In genomic region chr11:120572752-120573584, GRCm38 (mm10) we compare ENCODE assay signal across 8 mouse cellular contexts. TPM values are rescaled to one million over a fixed set of nuclear protein-coding genes. Genes with fewer than 3 reads are reported as not detected.
A peak's percentile ranks its signal among the peaks of the same experiment; 100 is the strongest.
DNase-seq lines count a peak whose midpoint lies in the region; ATAC-seq and TF ChIP-seq lines count a peak whose summit lies in the region.

Gene P4hb (minus strand): TSS chr11:120573253.

- H3K9ac ChIP-seq in heart, embryonic 15.5 days: peak within 1 kb of the TSS; percentile 93
- peak within 1 kb of the TSS; percentile 93 for H3K9ac ChIP-seq in liver, embryonic 14.5 days (replicated peaks)
- H3K9ac ChIP-seq in neural tube, embryonic 11.5 days (ENCODE audit: low read length): peak within 1 kb of the TSS; percentile 90
- H3K9ac ChIP-seq in stomach, postnatal 0 days (ENCODE audit: low read length): peak within 1 kb of the TSS; percentile 96

- H3K36me3 ChIP-seq in forebrain, embryonic 10.5 days (replicated peaks): peaks cover 54% of the 10 kb centered on the region
- H3K36me3 ChIP-seq in heart, embryonic 15.5 days: peaks cover 39% of the 10 kb centered on the region
- peaks cover 25% of the 10 kb centered on the region for H3K36me3 ChIP-seq in liver, embryonic 14.5 days (replicated peaks; ENCODE audit: control insufficient read depth, insufficient read depth, low read depth)
- peaks cover 22% of the 10 kb centered on the region for H3K36me3 ChIP-seq in neural tube, embryonic 11.5 days (ENCODE audit: control insufficient read depth, insufficient read depth, low read length)
- H3K36me3 ChIP-seq in stomach, postnatal 0 days (ENCODE audit: control insufficient read depth, insufficient read depth, low read length): peaks cover 13% of the 10 kb centered on the region

- under 1% methylated on average over 94 of the region's 94 CpGs for WGBS in forebrain, embryonic 10.5 days
- WGBS in heart, embryonic 15.5 days: under 1% methylated on average over 87 of the region's 94 CpGs
- WGBS in liver, embryonic 14.5 days (ENCODE audit: insufficient replicate concordance): under 1% methylated on average over 88 of the region's 94 CpGs
- under 1% methylated on average over 91 of the region's 94 CpGs for WGBS in neural tube, embryonic 11.5 days
- under 1% methylated on average over 90 of the region's 94 CpGs for WGBS in stomach, postnatal 0 days

- peaks cover 32% of the 10 kb centered on the region for H3K4me1 ChIP-seq in forebrain, embryonic 10.5 days
- H3K4me1 ChIP-seq in heart, embryonic 15.5 days (replicated peaks): peaks cover 22% of the 10 kb centered on the region
- peaks cover 17 to 24% of the 10 kb centered on the region in 2 experiments for H3K4me1 ChIP-seq in liver, embryonic 14.5 days (replicated peaks; ENCODE audit: control insufficient read depth in 2 of 2, insufficient read depth in 2 of 2, low read length in 1 of 2)
- peaks cover 15% of the 10 kb centered on the region for H3K4me1 ChIP-seq in neural tube, embryonic 11.5 days (ENCODE audit: control insufficient read depth, insufficient read depth, low read length)
- peaks cover 4% of the 10 kb centered on the region; the same call in 1 of the 2 replicates for H3K4me1 ChIP-seq in stomach, postnatal 0 days (replicated peaks; ENCODE audit: control insufficient read depth, insufficient read depth)

- H3K9me3 ChIP-seq in forebrain, embryonic 10.5 days: no peaks in the 10 kb centered on the region
- H3K9me3 ChIP-seq in heart, embryonic 15.5 days (replicated peaks): no peaks in the 10 kb centered on the region
- no peaks in the 10 kb centered on the region for H3K9me3 ChIP-seq in liver, embryonic 14.5 days (ENCODE audit: control insufficient read depth, low read length)
- no peaks in the 10 kb centered on the region for H3K9me3 ChIP-seq in neural tube, embryonic 11.5 days (ENCODE audit: control insufficient read depth, low read length)
- H3K9me3 ChIP-seq in stomach, postnatal 0 days (ENCODE audit: control insufficient read depth, low read length): no peaks in the 10 kb centered on the region

- peak; percentile 97 to 98 for DNase-seq in CD8-positive naive resting alpha-beta T cell, adult 2 months (ENCODE audit: low read depth in 2 of 2, low spot score in 2 of 2)
- DNase-seq in c-Kit-positive CD71-negative TER-119-negative erythroid progenitor cells, embryonic 14.5 days (ENCODE audit: low read depth): peak; percentile 98
- DNase-seq in forebrain, embryonic 10.5 days (ENCODE audit: extremely low spot score, low spot score): peak; percentile 99
- DNase-seq in kidney, postnatal 25 days: peak; percentile 100
- peak; percentile 96 to 97 (median 96) for DNase-seq in liver, embryonic 14.5 days (ENCODE audit: low read depth in 3 of 3, low spot score in 3 of 3)
- peak; percentile 100 for DNase-seq in neural tube, embryonic 11.5 days (ENCODE audit: low spot score)
- peak; percentile 100 for DNase-seq in stomach, postnatal 0 days (ENCODE audit: low spot score)

- H3K4me3 ChIP-seq in forebrain, embryonic 10.5 days: peak within 1 kb of the TSS; percentile 95
- peak within 1 kb of the TSS; percentile 93 for H3K4me3 ChIP-seq in heart, embryonic 15.5 days
- H3K4me3 ChIP-seq in liver, embryonic 14.5 days (ENCODE audit: insufficient read depth in 1 of 2, low read depth in 2 of 2, low read length in 2 of 2): peak within 1 kb of the TSS; percentile 83 to 85
- peak within 1 kb of the TSS; percentile 90 for H3K4me3 ChIP-seq in neural tube, embryonic 11.5 days (ENCODE audit: low read depth, low read length)
- H3K4me3 ChIP-seq in stomach, postnatal 0 days (ENCODE audit: low read depth, low read length): peak within 1 kb of the TSS; percentile 98

- TF ChIP-seq EP300 in liver, embryonic 14.5 days (IDR thresholded peaks at IDR 0.05; ENCODE audit: low read depth): no peak
- TF ChIP-seq EP300 in stomach, postnatal 0 days (optimal IDR thresholded peaks at IDR 0.05): no peak

- H3K4me2 ChIP-seq in heart, embryonic 15.5 days: peak within 1 kb of the TSS; percentile 83
- H3K4me2 ChIP-seq in liver, embryonic 14.5 days (ENCODE audit: low read depth): peak within 1 kb of the TSS; percentile 98
- peak within 1 kb of the TSS; percentile 92 for H3K4me2 ChIP-seq in neural tube, embryonic 11.5 days (ENCODE audit: low read depth)
- peak within 1 kb of the TSS; percentile 80 for H3K4me2 ChIP-seq in stomach, postnatal 0 days (replicated peaks; ENCODE audit: low read depth)

- no peak for TF ChIP-seq CTCF in liver, embryonic 14.5 days (IDR thresholded peaks at IDR 0.05; ENCODE audit: low read depth)
- TF ChIP-seq CTCF in stomach, postnatal 0 days (IDR thresholded peaks at IDR 0.05; ENCODE audit: low read depth): no peak

- ATAC-seq in heart, embryonic 15.5 days (replicated peaks; ENCODE audit: insufficient number of reproducible peaks, insufficient read depth, low FRiP score, low read depth): peak; percentile 97
- ATAC-seq in liver, embryonic 14.5 days (ENCODE audit: insufficient read depth): peak; percentile 93
- peak; percentile 95 for ATAC-seq in neural tube, embryonic 11.5 days (ENCODE audit: insufficient read depth, low FRiP score, low TSS enrichment)
- peak; percentile 96 for ATAC-seq in stomach, postnatal 0 days (ENCODE audit: low FRiP score, low TSS enrichment)

- peak within 1 kb of the TSS; percentile 95 for H3K27ac ChIP-seq in forebrain, embryonic 10.5 days
- peak within 1 kb of the TSS; percentile 96 for H3K27ac ChIP-seq in heart, embryonic 15.5 days
- H3K27ac ChIP-seq in liver, embryonic 14.5 days: peak within 1 kb of the TSS; percentile 87
- H3K27ac ChIP-seq in neural tube, embryonic 11.5 days (ENCODE audit: low read depth, low read length): peak within 1 kb of the TSS; percentile 80
- peak within 1 kb of the TSS; percentile 96 for H3K27ac ChIP-seq in stomach, postnatal 0 days (replicated peaks)

- no peaks in the 10 kb centered on the region for H3K27me3 ChIP-seq in forebrain, embryonic 10.5 days (ENCODE audit: poor library complexity, severe bottlenecking)
- no peaks in the 10 kb centered on the region for H3K27me3 ChIP-seq in heart, embryonic 15.5 days
- H3K27me3 ChIP-seq in liver, embryonic 14.5 days (ENCODE audit: control insufficient read depth, insufficient read depth, low read length): no peaks in the 10 kb centered on the region
- no peaks in the 10 kb centered on the region for H3K27me3 ChIP-seq in neural tube, embryonic 11.5 days (ENCODE audit: control insufficient read depth, insufficient read depth, low read length)
- H3K27me3 ChIP-seq in stomach, postnatal 0 days (ENCODE audit: control insufficient read depth, insufficient read depth, low read length): no peaks in the 10 kb centered on the region

RNA-seq across cellular contexts. Expression of gene P4hb, which starts in this region (rescaled TPM):
- polyA plus RNA-seq in forebrain, embryonic 10.5 days (2016; fragmentation: Nextera tagmentation; extraction: Ambion mirVana): 485 and 533 TPM in 2 replicates
- 357 and 484 TPM in 2 replicates for polyA plus RNA-seq in heart, embryonic 15.5 days (2015; fragmentation: Nextera tagmentation; extraction: Ambion mirVana)
- polyA plus RNA-seq in liver, embryonic 14.5 days (2012; rRNA removed): 144 and 214 TPM in 2 replicates
- 497 and 525 TPM in 2 replicates for polyA plus RNA-seq in liver, embryonic 14.5 days (2014; fragmentation: Nextera tagmentation; extraction: Ambion mirVana)
- 562 and 566 TPM in 2 replicates for polyA plus RNA-seq in neural tube, embryonic 11.5 days (2014; fragmentation: Nextera tagmentation; extraction: Ambion mirVana)
- 858 and 892 TPM in 2 replicates for polyA plus RNA-seq in stomach, postnatal 0 days (2015; fragmentation: Nextera tagmentation; extraction: Ambion mirVana)

Comparison
In these comparisons a context has a peak if more than half of its experiments do, and no peak if none do; other contexts are left out.
1. Peak in every context shown above with its lines: DNase-seq, ATAC-seq, H3K4me3 ChIP-seq and H3K27ac ChIP-seq.